Mouse (Mus musculus) ovary, postnatal 36 days (tissue): ENCODE measurements around the gene Slc25a54.

Source experiments
- DNase-seq: peaks from one replicate; pipeline ENCODE4 v3.0.0; 2022; ENCODE audit warnings: low spot score, mixed read lengths

The Slc25a54 gene

GRCm38 (mm10) chr3:109125531-109125930, 45.3 kb downstream of the Slc25a54 start:
- no peak for DNase-seq

GRCm38 (mm10) chr3:109129768-109130167, 49.5 kb downstream of the Slc25a54 start:
- DNase-seq, result no peak

DNA sequence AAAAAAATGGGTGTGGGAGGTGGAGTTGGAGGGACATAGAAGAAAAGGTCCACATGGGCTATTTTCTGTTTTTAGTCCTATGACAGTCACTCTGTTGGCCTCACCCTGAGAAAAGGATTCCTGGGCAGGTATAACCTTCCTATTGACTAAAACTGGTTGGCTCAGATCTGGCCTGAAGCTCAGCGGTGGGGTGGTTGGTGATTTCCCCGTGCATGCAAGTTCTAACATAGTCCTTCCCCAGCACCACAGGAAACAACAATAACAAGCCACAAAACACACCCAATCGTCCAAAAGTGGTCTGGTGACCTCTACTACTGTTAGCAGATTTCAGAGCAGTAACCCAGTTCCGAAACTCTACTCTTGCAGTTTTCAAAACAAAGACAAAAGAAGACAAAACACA, 52.7 kb downstream of the Slc25a54 start:
- DNase-seq, result no peak

GRCm38 (mm10) chr3:109134036-109134435, 53.8 kb downstream of the Slc25a54 start:
- no peak for DNase-seq

DNA sequence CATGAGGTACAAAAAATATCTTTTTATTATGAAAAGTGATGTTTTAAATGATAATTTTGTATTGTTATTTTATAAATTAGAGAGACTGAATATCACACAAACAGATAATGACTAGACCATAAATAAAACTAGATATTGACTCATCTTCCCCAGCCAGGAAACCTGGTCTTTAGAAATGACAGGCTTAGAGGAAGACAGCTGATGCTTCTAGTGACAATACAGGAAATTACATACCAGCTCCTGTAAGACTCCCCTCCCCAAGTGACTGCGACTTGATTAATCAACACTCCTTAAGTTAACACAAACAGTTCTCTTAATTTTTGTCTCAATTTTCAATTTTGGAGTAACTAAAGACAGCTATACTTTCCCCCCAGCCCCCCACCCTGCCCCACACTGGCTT, 55.1 kb downstream of the Slc25a54 start:
- no peak for DNase-seq

DNA sequence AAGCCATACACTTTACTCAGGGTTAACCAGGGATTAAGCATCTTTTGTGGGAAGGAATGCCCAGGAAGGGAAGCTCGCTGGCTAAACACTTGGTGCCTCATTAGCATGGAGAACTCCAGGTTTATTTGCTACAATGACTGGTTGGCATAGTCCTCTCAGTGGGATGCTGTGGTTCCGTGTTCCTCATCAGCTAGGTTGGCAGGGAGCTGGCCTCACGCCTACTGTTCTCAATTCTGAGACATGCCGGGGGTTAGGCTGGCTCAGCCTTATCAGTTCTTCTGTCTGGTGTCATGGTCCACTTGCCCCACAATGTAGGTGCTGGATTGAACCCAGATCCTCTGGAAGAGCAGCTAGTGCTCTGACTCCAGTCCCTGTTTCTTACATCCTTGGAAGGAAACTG, 72.3 kb downstream of the Slc25a54 start:
- no peak for DNase-seq

- no peak for DNase-seq
Observed at GRCm38 (mm10) chr3:109153410-109153809, 73.1 kb downstream of the Slc25a54 start.

GRCm38 (mm10) chr3:109155926-109156669, 75.8 kb downstream of the Slc25a54 start:
- DNase-seq, result no peak

DNA sequence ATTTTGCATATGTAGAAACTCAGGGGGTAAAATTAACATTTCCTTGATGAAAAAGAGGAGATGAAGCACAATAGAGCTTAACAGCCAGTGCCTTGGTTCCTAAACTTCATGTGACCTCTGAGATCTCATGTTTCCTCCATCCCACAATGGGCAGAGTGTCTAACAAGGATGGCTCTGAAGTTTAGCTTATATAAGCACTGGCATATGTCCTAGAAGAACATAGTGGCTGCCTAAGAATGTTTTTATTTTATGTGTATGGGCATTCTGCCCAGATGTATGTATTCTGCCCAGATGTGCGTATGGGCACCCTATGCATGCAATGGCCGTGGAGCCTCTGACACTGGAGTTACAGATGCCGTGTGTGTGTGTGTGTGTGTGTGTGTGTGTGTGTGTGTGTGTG, 77.2 kb downstream of the Slc25a54 start:
- no peak for DNase-seq

- DNase-seq, result no peak
Observed at GRCm38 (mm10) chr3:109164088-109164487, 83.8 kb downstream of the Slc25a54 start.

GRCm38 (mm10) chr3:109164644-109165043, 84.4 kb downstream of the Slc25a54 start:
- DNase-seq, result no peak

- no peak for DNase-seq
Observed at GRCm38 (mm10) chr3:109165214-109165829, 85.1 kb downstream of the Slc25a54 start.
